Mouse (Mus musculus) neural tube, embryonic 15.5 days (tissue): ENCODE measurements around the gene Fads6. TPM values are rescaled to one million over a fixed set of nuclear protein-coding genes. Genes with fewer than 3 reads are reported as not detected.

ENCODE experiments used
- ATAC-seq: fragments of 200-750 bp; cut with Nextera tagmentation; 2 replicates; pipeline ENCODE4 v1.8.0; 2017; ENCODE audit warnings: mild to moderate bottlenecking, moderate TSS enrichment, moderate library complexity; ENCODE audit not compliant: low FRiP score
- H3K27ac ChIP-seq: fragments of 300-500 bp; sonication (generic); replicated peaks from 2 replicates; pipeline ENCODE4 v1.5.1; 2015; ENCODE audit warnings: mild to moderate bottlenecking, inconsistent platforms
- H3K27me3 ChIP-seq: fragments of 300-500 bp; sonication (generic); replicated peaks from 2 replicates; pipeline ENCODE4 v1.6.1; 2015; ENCODE audit warnings: inconsistent platforms
- H3K36me3 ChIP-seq: fragments of 300-500 bp; sonication (generic); 2 replicates; pipeline ENCODE4 v1.6.1; 2015; ENCODE audit warnings: inconsistent platforms
- H3K4me1 ChIP-seq: fragments of 300-500 bp; sonication (generic); 2 replicates; pipeline ENCODE4 v1.6.1; 2015; ENCODE audit warnings: inconsistent platforms
- H3K4me2 ChIP-seq: fragments of 300-500 bp; sonication (generic); 2 replicates; pipeline ENCODE4 v1.6.1; 2015; ENCODE audit warnings: inconsistent platforms, mild to moderate bottlenecking, moderate library complexity
- H3K4me3 ChIP-seq: fragments of 300-500 bp; sonication (generic); replicated peaks from 2 replicates; pipeline ENCODE4 v1.5.1; 2015; ENCODE audit warnings: mild to moderate bottlenecking, inconsistent platforms
- H3K9ac ChIP-seq: fragments of 300-500 bp; sonication (generic); replicated peaks from 2 replicates; pipeline ENCODE4 v1.6.1; 2015; ENCODE audit warnings: mild to moderate bottlenecking, inconsistent platforms
- H3K9me3 ChIP-seq: fragments of 300-500 bp; sonication (generic); replicated peaks from 2 replicates; pipeline ENCODE4 v1.6.1; 2016; ENCODE audit warnings: inconsistent platforms
- WGBS: fragments of 180-500 bp; shearing (Covaris S2); methylation state at CpG from one replicate; pipeline ENCODE4 v1.1.7; 2015; ENCODE audit warnings: mixed read lengths; 5-methylcytosine and 5-hydroxymethylcytosine counted together
- polyA plus RNA-seq: library from polyadenylated mRNA; unstranded; fragments of >200 nt; fragmentation: Nextera tagmentation; extraction: Ambion mirVana; gene quantifications from 2 replicates; pipeline ENCODE4 v1.2.1, GENCODE M21; 2015

The Fads6 gene
- polyA plus RNA-seq, 1 experiment from 2014 or later, result 2.1 TPM

DNA sequence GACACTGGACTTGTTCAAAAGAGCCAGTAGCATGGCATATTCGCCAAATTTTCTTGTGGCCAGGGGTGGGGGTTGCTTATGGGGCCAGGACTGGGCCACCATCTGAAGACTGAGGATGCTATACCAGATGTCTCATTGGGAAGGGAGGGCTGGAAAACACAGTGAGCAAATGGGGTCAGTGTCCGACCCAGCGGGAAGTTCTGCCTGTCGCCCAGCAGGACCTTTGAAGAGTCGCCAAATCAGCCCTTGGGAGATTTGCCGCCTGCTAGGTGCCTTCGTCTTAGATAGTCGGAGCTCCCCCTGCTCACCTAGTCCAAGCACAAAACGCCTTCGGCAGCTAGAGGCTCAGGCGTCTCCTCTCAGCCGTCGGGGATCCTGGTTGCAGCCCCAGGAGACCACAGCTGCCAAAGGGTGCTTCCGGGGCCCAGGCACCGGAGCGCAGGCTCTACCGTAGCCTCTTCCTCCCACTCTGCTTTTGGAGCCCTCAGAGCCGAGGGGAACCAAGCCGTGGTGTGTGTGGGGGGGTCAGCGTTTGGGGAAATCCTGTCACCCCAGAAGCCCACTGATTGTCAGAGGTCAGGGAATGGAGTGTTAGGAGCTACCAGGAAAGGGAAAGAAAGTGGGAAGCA is 31.6 kb downstream of the Fads6 start:
- H3K4me2 ChIP-seq, result peak overlapping the region; percentile 53; the same call in 1 of the 2 replicates
- H3K27me3 ChIP-seq, result peaks cover 89% of the 10 kb centered on the region
- WGBS, result 4% methylated on average over 20 of the region's 20 CpGs
- H3K9me3 ChIP-seq, result no peaks in the 10 kb centered on the region
- peaks cover 26% of the 10 kb centered on the region for H3K4me1 ChIP-seq
- no peak overlapping the region for H3K27ac ChIP-seq
- H3K36me3 ChIP-seq, result peaks cover 17% of the 10 kb centered on the region
- no peak for ATAC-seq
- H3K9ac ChIP-seq, result no peak overlapping the region
- peak overlapping the region; percentile 34; the same call in 1 of the 2 replicates for H3K4me3 ChIP-seq

- Histone ChIP-seq H3K36me3 (peaks cover 17% of the 10 kb centered on the region), H3K4me1 (peaks cover 26% of the 10 kb centered on the region), H3K4me2 (peak overlapping the region; percentile 53), H3K9ac (no peak overlapping the region), H3K9me3 (no peaks in the 10 kb centered on the region), H3K27ac (no peak overlapping the region), H3K4me3 (peak overlapping the region; percentile 27), H3K27me3 (peaks cover 97% of the 10 kb centered on the region)
- 0 out of 2 replicates have a peak, but pooled peaks have one; percentile 32 for ATAC-seq
- WGBS, result 6% methylated on average over 39 of the region's 39 CpGs
These were observed 32.4 kb downstream of the Fads6 start for GRCm38 (mm10) chr11:115264862-115265668.

- peaks cover 26% of the 10 kb centered on the region for H3K4me1 ChIP-seq
- WGBS, result 70% methylated on average over 7 of the region's 7 CpGs
- ATAC-seq, result no peak
These were observed 33.2 kb downstream of the Fads6 start for GRCm38 (mm10) chr11:115264136-115264861.

DNA sequence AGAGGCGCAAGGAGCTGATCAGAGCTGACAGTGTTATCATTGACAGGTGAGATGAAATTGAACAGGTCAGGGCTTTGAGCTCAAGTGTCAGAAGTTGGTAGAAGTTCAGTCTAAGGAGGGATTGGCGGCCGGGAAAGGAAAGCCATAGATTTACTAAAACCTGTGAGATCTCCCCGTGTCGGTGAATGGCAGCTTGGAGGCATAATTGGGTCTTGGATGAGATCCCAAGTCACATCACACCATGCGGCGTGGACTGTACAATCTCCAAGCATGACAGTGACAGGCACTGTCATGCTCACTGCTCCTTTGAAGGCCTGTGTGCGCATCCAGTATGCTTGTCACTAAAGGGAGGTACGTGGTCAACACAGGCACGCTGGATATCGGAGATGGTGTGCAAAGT is 34.5 kb downstream of the Fads6 start:
- peaks cover 100% of the 10 kb centered on the region for H3K27me3 ChIP-seq
- H3K27ac ChIP-seq, result no peak overlapping the region
- H3K4me3 ChIP-seq, result no peak overlapping the region
- no peaks in the 10 kb centered on the region for H3K9me3 ChIP-seq
- peaks cover 30% of the 10 kb centered on the region for H3K4me1 ChIP-seq
- ATAC-seq, result no peak
- 86% methylated on average over 11 of the region's 11 CpGs for WGBS
- no peak overlapping the region for H3K9ac ChIP-seq
- H3K4me2 ChIP-seq, result no peak overlapping the region
- peaks cover 1% of the 10 kb centered on the region; the same call in 1 of the 2 replicates for H3K36me3 ChIP-seq

More at GRCm38 (mm10) chr11:115264136-115264861, 33.2 kb downstream of the Fads6 start:
- H3K27ac ChIP-seq, result no peak overlapping the region
- no peak overlapping the region for H3K4me3 ChIP-seq
- peaks cover 100% of the 10 kb centered on the region for H3K27me3 ChIP-seq
- no peak overlapping the region for H3K9ac ChIP-seq
- H3K36me3 ChIP-seq, result peaks cover 15% of the 10 kb centered on the region
- H3K9me3 ChIP-seq, result no peaks in the 10 kb centered on the region
- no peak overlapping the region for H3K4me2 ChIP-seq

DNA sequence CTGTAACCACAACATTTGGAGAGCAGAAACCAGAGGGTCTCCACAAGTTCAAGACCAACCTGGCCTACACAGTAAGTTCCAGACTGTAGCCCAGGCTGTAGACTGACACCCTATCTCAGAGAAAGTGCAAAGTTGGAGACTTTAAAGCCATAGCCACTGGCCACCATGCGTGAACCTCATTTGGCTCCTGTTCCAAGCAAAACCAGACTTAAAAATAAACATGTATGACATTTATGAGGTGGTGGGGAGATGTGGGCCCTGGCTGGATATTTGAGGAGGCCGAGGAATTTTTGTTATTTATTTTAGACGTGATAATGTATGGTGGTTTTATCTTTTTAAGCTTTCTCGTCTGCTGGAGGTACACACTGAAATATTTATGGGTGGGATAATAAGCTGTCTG is 38.3 kb downstream of the Fads6 start:
- Histone ChIP-seq H3K9me3 (no peaks in the 10 kb centered on the region), H3K4me3 (no peak overlapping the region), H3K4me1 (peaks cover 6% of the 10 kb centered on the region), H3K27me3 (peaks cover 95% of the 10 kb centered on the region), H3K27ac (no peak overlapping the region), H3K36me3 (no peaks in the 10 kb centered on the region), H3K9ac (no peak overlapping the region), H3K4me2 (no peak overlapping the region)
- 77% methylated on average over 4 of the region's 4 CpGs for WGBS
- ATAC-seq, result no peak

DNA sequence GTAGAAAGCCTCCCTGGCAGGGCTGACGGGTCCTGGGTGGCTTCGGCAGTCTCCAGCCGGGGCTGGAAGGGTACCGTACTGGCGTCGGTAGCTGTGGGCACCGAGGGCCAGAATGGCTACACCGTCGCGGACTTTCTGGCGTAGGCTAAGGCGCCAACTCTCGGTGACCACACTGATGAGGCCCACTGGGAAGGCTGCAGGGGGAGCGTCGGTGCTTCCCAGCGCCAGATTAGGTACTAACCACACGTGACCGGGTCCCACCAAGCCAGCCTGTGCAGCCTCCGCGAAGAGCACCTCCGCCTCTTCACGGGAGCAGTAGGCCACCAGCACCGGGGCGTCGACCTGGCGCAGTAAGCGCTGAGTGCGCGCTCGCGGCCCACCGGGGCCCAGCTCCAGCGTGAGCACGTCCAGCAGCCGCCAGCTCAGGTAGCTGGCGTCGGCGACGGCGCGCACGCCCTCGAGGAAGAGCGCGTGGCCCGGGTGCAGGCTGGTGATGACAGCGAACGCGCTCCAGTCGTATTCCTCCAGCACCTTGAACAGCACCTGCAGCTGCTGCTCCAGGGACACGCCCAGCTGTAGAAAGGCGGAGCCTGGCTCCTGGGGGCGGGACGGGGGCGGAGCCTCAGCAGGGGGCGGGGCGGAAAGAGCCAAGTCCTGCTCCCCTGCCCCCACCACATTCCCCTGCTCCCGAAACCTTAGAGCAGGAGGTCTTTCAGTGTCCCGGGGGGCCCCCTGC is 39.5 kb downstream of the Fads6 start:
- Histone ChIP-seq H3K4me2 (peak overlapping the region; percentile 46), H3K27me3 (peaks cover 87% of the 10 kb centered on the region), H3K9ac (no peak overlapping the region), H3K27ac (no peak overlapping the region), H3K4me3 (peak overlapping the region; percentile 28), H3K9me3 (no peaks in the 10 kb centered on the region), H3K36me3 (no peaks in the 10 kb centered on the region), H3K4me1 (peaks cover 6% of the 10 kb centered on the region)
- no peak for ATAC-seq
- WGBS, result 14% methylated on average over 59 of the region's 59 CpGs

GRCm38 (mm10) chr11:115251258-115251657 is 46.2 kb downstream of the Fads6 start:
- Histone ChIP-seq H3K27ac (no peak overlapping the region), H3K9ac (no peak overlapping the region), H3K4me3 (no peak overlapping the region), H3K4me2 (no peak overlapping the region), H3K4me1 (peaks cover 29% of the 10 kb centered on the region), H3K36me3 (no peaks in the 10 kb centered on the region), H3K27me3 (peaks cover 78% of the 10 kb centered on the region), H3K9me3 (no peaks in the 10 kb centered on the region)
- 59% methylated on average over 3 of the region's 3 CpGs for WGBS
- ATAC-seq, result no peak

DNA sequence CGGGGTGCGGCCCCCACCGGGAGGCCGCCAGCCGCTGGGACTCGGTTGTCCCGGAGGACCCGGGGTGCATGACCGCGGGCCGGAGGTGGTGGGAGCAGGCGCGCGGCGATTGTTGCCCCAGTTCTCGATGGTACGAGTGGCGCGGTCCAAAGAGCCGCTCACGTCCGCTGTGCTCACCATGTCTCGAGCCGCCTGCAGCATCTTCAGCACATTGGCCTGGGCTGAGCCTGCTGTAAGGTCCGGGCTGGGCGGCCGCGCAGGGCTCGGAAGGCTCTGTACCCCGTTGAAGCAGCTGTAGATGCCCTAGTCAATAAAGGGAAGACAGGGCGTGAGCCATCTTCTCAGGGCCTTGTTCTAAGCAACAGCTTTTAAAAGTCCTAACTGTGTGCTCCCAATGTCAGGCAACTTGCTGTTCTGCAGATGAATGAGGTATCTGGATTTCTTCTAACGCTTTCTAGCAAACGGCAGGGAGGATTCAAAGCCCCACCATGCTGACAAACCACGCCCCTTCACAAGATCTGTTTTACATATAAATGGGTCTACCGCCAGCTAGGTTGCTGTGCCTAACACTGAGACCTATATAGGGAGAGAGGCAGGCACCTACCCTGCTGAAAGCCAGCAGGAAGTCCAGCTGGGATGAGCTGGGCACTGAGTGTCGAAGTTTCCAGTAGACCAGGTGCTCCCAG is 46.9 kb downstream of the Fads6 start:
- peaks cover 35% of the 10 kb centered on the region for H3K4me1 ChIP-seq
- H3K27me3 ChIP-seq, result peaks cover 77% of the 10 kb centered on the region
- no peak for ATAC-seq
- peak overlapping the region; percentile 95 for H3K4me2 ChIP-seq
- no peak overlapping the region for H3K27ac ChIP-seq
- no peaks in the 10 kb centered on the region for H3K9me3 ChIP-seq
- peak overlapping the region; percentile 49 for H3K9ac ChIP-seq
- 1% methylated on average over 36 of the region's 36 CpGs for WGBS
- peak overlapping the region; percentile 48 for H3K4me3 ChIP-seq
- no peaks in the 10 kb centered on the region for H3K36me3 ChIP-seq

DNA sequence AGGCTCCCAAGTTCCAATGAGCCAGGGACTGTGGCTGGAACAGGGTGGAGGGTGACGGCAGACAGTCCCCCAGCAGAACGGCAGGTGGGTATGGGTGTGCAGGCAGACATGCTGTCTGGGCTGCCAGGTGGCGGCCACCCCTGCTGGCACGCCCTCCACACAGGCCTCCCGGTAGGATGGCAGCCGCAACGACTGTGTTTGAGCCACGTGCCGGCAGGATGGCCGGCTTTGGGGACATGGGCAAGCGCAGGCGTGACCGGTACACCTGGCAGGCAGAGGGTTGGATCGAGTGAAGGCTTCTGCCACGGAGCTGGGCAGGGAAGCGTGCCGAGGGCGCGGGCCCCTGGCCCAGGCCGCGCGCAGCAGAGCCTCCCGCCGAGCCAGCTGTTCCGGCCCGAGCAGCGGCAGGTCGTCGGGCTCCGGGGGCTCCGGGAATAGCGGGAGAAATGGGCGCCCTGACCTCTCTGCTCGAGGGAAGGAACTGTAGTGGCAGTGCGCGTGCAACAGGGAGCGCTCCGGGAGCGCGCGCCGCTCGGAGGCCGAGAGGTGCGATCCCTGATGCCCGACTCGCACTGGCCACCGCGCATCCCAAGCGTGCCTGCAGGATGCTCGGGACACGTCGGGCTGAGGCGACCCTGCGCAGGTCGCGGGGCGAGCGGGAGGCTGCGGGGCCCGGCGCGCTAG is 47.6 kb downstream of the Fads6 start:
- no peaks in the 10 kb centered on the region for H3K9me3 ChIP-seq
- peak overlapping the region; percentile 48 for H3K4me3 ChIP-seq
- WGBS, result 3% methylated on average over 58 of the region's 63 CpGs
- no peak for ATAC-seq
- 0 out of 2 replicates have a peak, but pooled peaks cover 3% of the 10 kb centered on the region for H3K36me3 ChIP-seq
- H3K4me1 ChIP-seq, result peaks cover 36% of the 10 kb centered on the region
- H3K4me2 ChIP-seq, result peak overlapping the region; percentile 95
- peak overlapping the region; percentile 49 for H3K9ac ChIP-seq
- H3K27ac ChIP-seq, result no peak overlapping the region
- H3K27me3 ChIP-seq, result peaks cover 72% of the 10 kb centered on the region

DNA sequence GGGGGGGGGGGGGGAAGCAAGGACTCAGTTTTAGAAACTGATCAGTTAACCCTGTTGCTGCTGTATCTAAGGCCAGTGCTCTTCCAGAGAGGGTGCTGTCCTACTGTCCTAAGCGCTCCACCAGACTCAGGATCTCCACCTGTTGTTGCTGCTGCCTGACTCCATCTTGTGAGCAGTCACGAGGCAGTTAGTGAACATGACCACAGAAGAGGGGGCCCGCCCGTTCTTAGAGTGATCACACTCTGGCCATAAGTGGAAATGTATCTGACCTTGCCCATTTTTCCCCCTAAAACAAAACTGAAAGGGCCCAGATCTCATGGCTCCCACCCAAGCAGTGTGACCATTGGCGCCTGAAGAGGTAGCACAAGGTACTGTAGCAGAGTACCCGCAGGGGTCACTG is 49.5 kb downstream of the Fads6 start:
- peaks cover 15% of the 10 kb centered on the region for H3K36me3 ChIP-seq
- no peak overlapping the region for H3K4me2 ChIP-seq
- WGBS, result 70% methylated on average over 6 of the region's 6 CpGs
- H3K9me3 ChIP-seq, result no peaks in the 10 kb centered on the region
- H3K4me1 ChIP-seq, result peaks cover 38% of the 10 kb centered on the region
- no peak overlapping the region for H3K4me3 ChIP-seq
- no peak for ATAC-seq
- no peak overlapping the region for H3K9ac ChIP-seq
- peaks cover 72% of the 10 kb centered on the region for H3K27me3 ChIP-seq
- no peak overlapping the region for H3K27ac ChIP-seq
